Mouse (Mus musculus): ENCODE results near the gene Ntf3.

DNA sequence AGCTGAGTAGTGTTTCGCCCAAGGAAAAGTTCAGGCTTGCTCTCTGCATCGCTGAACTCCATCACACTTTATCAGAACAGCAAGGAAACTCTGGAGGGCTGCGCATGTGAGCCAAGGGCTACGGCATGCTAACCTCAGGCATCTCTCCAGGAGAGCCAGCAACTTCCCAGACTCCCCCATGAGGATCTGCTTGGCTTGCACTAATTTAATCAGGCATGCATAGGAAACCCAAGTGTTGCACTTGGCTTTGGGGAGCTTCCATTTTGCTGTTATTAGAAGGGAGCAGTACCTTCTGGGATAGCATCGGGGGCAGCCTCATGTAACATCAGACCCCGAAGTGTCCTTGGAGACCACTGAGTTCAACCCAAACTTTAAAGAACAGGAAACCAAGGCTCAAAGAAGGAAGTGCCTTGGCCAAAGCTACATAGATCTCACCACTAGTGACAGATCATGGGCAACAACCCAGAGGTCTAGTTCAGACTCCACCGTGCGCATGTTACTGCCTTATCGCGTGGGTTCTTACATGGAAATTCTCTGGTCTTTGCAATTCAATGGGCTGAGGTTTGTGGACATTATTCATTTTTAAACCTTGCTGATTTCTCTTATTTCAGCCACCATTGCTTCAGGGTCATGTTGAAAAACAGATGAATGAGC is 23.6 kb upstream of the Ntf3 start:
- no peak for TF ChIP-seq RAD21 (IDR thresholded peaks at IDR 0.05; ENCODE audit: low read depth, low read length)
- TF ChIP-seq JUN (IDR thresholded peaks at IDR 0.05; ENCODE audit: insufficient read depth, low read depth, low read length) = no peak
- TF ChIP-seq CTCF (conservative IDR thresholded peaks at IDR 0.05 in 1 of 2, IDR thresholded peaks at IDR 0.05 in 1 of 2; ENCODE audit: low read depth in 2 of 2, low read length in 2 of 2) = no peak
- no peak for TF ChIP-seq POLR2A (IDR thresholded peaks at IDR 0.05; ENCODE audit: low read depth, low read length)
- no peak for TF ChIP-seq USF1 (IDR thresholded peaks at IDR 0.05; ENCODE audit: low read depth, low read length)
- no peak for TF ChIP-seq TCF12 (IDR thresholded peaks at IDR 0.05; ENCODE audit: low read depth, low read length)
- no peak for TF ChIP-seq MAFK (IDR thresholded peaks at IDR 0.05; ENCODE audit: insufficient replicate concordance, low read length)
- TF ChIP-seq MXI1 (IDR thresholded peaks at IDR 0.05; ENCODE audit: low read depth, low read length) = no peak
- TF ChIP-seq EP300 (IDR thresholded peaks at IDR 0.05; ENCODE audit: low read length) = no peak
- no peak for TF ChIP-seq MAZ (IDR thresholded peaks at IDR 0.05; ENCODE audit: low read depth, low read length)
- TF ChIP-seq NRF1 (IDR thresholded peaks at IDR 0.05; ENCODE audit: low read depth, low read length) = no peak
- TF ChIP-seq POLR2AphosphoS2 (IDR thresholded peaks at IDR 0.05; ENCODE audit: low read depth, low read length) = no peak
